Mouse (Mus musculus): Measurements from ENCODE around the gene Cdkn1a.

DNA sequence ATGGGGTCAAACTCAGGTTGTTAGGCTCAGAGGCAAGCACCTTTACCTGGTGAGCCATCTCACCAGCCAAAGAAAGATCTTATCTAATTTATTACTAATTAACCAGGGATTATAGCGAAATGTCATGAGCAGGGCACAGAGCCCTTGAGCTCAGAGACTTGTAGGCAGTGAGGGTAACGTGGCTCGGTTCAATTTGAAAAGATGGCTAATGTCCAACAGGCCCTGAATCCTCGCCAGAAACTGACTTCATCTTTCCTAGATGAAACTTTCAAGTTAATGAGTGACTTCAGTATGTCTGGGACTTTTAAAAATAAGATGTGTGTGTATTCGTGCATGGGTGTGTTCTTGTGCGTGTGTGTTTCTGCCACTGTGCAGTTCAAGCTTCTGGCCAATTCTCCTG is 32.0 kb downstream of the Cdkn1a start:
- TF ChIP-seq POLR2A (IDR thresholded peaks at IDR 0.05; ENCODE audit: extremely low read depth, insufficient read depth, low read length) (no peak), CTCF (IDR thresholded peaks at IDR 0.05; ENCODE audit: extremely low read depth, insufficient read depth, low read length) (no peak)
